Mouse (Mus musculus): ENCODE measurements around the gene Ccdc58. TPM values are rescaled to one million over a fixed set of nuclear protein-coding genes. Genes with fewer than 3 reads are reported as not detected.

Gene Ccdc58
- total RNA-seq, 2 experiments from 2014 or later, result 29.0 to 29.1 TPM

Other genes with a start within 250 kb of the Ccdc58 start
- 10 to 100 TPM in 1 of 2 experiments, 1 to 10 TPM in 1; 9.9 to 16.2 TPM for gene Parp14, start 200.1 kb upstream of the Ccdc58 start, total RNA-seq (2021)
- gene Parp9, start 133.2 kb upstream of the Ccdc58 start, total RNA-seq (2021), result 10 to 100 TPM; 11.9 to 12.8 TPM
- gene Dtx3l, start 132.5 kb upstream of the Ccdc58 start, total RNA-seq (2021), result 10 to 100 TPM in 1 of 2 experiments, 1 to 10 TPM in 1; 9.8 to 12.6 TPM
- gene Kpna1, start 92.9 kb upstream of the Ccdc58 start, total RNA-seq (2021), result 100 to 1,000 TPM; 121 to 128 TPM
- 1 to 10 TPM; 2.7 to 3.2 TPM for gene Wdr5b, start 30.5 kb upstream of the Ccdc58 start, total RNA-seq (2021)
- 100 to 1,000 TPM; 230 to 246 TPM for gene Fam162a, start 91 bp upstream of the Ccdc58 start, total RNA-seq (2021)
- gene Csta1, start 59.6 kb downstream of the Ccdc58 start, total RNA-seq (2021), result not detected
- gene Stfa2l1, start 85.1 kb downstream of the Ccdc58 start, total RNA-seq (2021), result not detected
- not detected for gene Gm5483, start 112.5 kb downstream of the Ccdc58 start, total RNA-seq (2021)
- not detected for gene Gm5416, start 138.7 kb downstream of the Ccdc58 start, total RNA-seq (2021)
- not detected for gene 2010005H15Rik, start 149.8 kb downstream of the Ccdc58 start, total RNA-seq (2021)
- not detected for gene Stfa1, start 205.3 kb downstream of the Ccdc58 start, total RNA-seq (2021)

Measured in heart, postnatal 36 days (tissue).